Mouse (Mus musculus) v-Abl transformed pro-B cells (cell line): Measurements from ENCODE around the gene Olfr1313.
"Not testable (repeated sequence)": the region's sequence is repeated elsewhere in the genome, so short reads cannot be mapped to it uniquely, and the experiment has no call there.

Source experiments
- in situ Hi-C, 2 experiments: fragments of 400-800 bp; cut with MboI; formaldehyde crosslinking; loops; one replicate each; pipeline ENCODE4 v1.15.1; 2025; ENCODE audit not compliant: unreplicated experiment in 2 of 2

Olfr1313 gene

DNA sequence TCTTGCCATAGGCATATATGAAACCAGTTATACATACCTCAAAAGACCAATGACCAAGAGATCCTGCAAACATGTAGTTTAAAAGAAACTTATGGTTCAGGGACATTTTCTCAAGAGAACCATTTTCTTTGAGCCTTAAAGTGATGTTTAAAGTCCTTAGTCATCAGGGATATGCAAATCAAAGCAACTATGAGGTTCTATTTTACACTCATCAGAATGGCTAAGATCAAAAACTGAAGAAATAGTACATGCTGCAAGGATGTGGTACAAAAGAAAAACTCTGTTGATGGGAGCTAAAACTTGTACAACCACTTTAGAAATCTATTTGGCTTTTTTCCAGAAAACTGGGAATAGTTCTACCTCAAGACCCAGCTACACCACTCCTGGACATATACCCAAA is at the start of gene Olfr1313:
Gene Olfr1313 (minus strand): TSS at position 101 of the 400 bp plus-strand sequence.
- in situ Hi-C loops: no loop called here

DNA sequence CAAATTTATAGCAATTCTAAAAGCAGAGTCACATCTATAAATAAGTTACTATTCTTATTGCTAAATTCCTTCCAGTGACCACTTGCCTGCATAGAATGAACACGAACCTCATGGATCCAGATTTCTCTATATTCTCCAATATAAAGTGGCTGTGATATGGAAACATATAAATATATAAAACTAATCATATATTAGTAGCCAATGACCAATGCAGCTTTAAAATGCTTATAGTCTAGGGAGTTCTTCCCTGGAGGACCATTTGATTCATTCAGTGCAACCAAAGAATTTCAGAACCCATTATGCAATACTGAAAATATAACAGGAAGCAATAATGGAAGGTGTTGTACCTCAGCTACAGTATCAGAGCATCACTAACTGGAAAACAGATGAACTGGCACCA is 37.7 kb upstream of the Olfr1313 start, which contains the start of gene Olfr1315-ps1:
Gene Olfr1315-ps1 (minus strand): TSS at position 101 of the 400 bp plus-strand sequence.
- in situ Hi-C loops: no loop called here

DNA sequence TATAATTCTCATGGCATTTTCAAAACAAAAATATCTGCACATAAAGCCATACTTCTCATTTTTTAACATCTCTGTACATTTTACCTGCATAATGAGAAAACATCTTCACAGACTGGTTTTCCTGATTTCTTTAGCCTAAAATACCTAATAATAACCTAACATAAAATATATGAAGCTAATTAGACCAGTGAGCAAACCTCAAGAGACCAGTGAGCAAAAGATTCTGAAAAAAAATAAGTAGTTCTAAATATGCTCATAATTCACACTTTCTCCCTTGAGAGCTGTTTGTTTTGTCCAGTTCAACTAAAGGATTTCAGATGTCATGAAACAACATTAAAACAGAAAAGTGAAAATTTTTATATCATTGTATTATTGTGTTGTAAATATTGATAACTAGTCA is 19.0 kb upstream of the Olfr1313 start, which contains the start of gene Olfr1314:
Gene Olfr1314 (minus strand): TSS at position 101 of the 400 bp plus-strand sequence.
- in situ Hi-C loops: no loop called here

DNA sequence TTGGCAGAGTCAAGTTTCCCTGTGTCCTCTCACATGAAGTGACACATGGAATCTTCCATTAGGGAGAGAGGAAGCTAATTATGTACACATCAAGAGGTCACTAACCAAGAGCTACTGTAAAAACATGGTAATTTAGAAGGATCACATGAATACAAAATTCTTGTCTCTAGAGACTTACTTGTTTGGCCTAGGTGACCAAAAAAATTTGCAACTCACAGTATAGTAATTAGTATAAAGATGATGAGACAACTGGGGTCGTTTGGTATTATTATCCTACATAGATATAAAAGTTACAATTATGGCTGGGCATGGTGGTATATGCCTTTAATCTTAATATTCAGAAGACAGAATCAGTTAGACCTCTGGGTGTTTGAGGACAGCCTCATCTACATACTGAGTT is 27.5 kb downstream of the Olfr1313 start, which contains the start of gene Olfr1312:
Gene Olfr1312 (minus strand): TSS at position 101 of the 400 bp plus-strand sequence.
- in situ Hi-C loops: no loop called here

DNA sequence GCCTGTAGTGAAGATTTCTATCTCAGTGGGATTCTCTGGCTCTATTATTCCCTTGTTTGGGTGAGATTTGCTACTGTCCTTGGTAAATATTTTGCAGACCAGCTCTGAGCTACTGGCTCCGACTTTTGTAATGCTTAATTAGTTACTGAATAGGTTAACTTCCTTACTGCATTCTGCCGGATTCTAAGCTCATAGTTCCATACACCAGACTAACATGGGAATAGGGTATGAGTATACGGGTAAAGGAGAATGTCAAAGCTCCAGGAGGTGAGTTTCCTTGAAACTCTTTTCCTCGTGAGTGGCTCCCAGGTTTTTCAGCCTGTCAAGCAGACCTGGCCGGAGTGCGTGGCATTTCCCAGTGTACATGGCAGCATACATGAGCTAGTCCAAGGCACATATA is 50.7 kb downstream of the Olfr1313 start:
- in situ Hi-C loops: not testable (repeated sequence)

DNA sequence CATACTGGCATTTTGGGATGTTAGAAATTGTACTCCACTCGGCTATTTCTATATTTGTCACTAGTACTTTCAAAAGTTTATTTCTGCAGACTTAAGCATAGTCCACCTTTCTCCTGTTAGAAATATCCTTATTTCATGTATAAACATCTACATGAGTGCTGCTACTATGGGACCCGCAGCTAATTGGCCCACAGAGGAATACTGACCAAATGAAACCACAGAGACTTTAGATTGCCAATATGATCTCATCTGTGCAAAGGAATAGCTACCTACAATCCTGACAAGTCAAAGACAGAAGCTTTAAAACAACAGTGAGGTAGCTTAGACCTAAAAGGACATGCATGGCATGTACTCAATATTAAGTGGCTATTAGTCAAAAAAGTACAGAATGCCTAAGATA is 53.3 kb downstream of the Olfr1313 start, which contains the start of gene Olfr1311:
Gene Olfr1311 (minus strand): TSS at position 101 of the 400 bp plus-strand sequence.
- in situ Hi-C loops: no loop called here
